Mouse (Mus musculus) CH12.LX (cell line): Measurements from ENCODE around the gene Zeb2. TPM values are rescaled to one million over a fixed set of nuclear protein-coding genes. Genes with fewer than 3 reads are reported as not detected.

Experiments used
- DNase-seq: peaks from one replicate; pipeline ENCODE4 v3.0.0-alpha.2; 2013; ENCODE audit errors: extremely low read depth
- H3K27ac ChIP-seq: 2 replicates; pipeline ENCODE4 v1.5.1; 2012; ENCODE audit warnings: low read depth, mild to moderate bottlenecking, control low read depth, moderate library complexity; ENCODE audit not compliant: insufficient read depth
- H3K27me3 ChIP-seq: replicated peaks from 2 replicates; pipeline ENCODE3; 2012; ENCODE audit warnings: inconsistent platforms
- H3K36me3 ChIP-seq, 2 experiments: replicated peaks in 1 of 2; 2 replicates each; pipeline versions ENCODE3 to v1.6.1; 2012; ENCODE audit warnings: inconsistent platforms in 1 of 2, low read length in 1 of 2, mild to moderate bottlenecking in 1 of 2, mixed read lengths in 1 of 2, moderate library complexity in 1 of 2; ENCODE audit not compliant: control insufficient read depth in 1 of 2, insufficient read depth in 1 of 2
- H3K4me1 ChIP-seq, 2 experiments: 2 replicates each; pipeline ENCODE4 v1.6.1; 2012; ENCODE audit warnings: inconsistent platforms in 1 of 2, moderate library complexity in 1 of 2; ENCODE audit not compliant: insufficient read depth in 2 of 2, control insufficient read depth in 1 of 2
- H3K4me2 ChIP-seq: 2 replicates; pipeline ENCODE4 v1.6.1; 2012; ENCODE audit warnings: low read depth, mild to moderate bottlenecking, control low read depth; ENCODE audit not compliant: poor library complexity, insufficient read depth, severe bottlenecking
- H3K4me3 ChIP-seq, 3 experiments: fragments of 150-350 bp in 1 of 3; sonication (generic) in 1 of 3; replicated peaks in 1 of 3; 2 replicates each; pipeline versions ENCODE3 to v1.5.1; 2011 to 2012; ENCODE audit warnings: low read depth in 2 of 3, low read length in 2 of 3, mild to moderate bottlenecking in 2 of 3, moderate library complexity in 2 of 3, control low read depth in 1 of 3, improper control_type of control experiment in 1 of 3, inconsistent platforms in 1 of 3, mixed read lengths in 1 of 3; ENCODE audit not compliant: poor library complexity in 1 of 3
- H3K79me2 ChIP-seq: replicated peaks from 2 replicates; pipeline ENCODE4 v1.6.1; 2012; ENCODE audit warnings: mild to moderate bottlenecking, moderate library complexity; ENCODE audit not compliant: control insufficient read depth, poor library complexity, insufficient read depth, severe bottlenecking; ENCODE audit errors: extremely low read depth
- H3K9ac ChIP-seq: 2 replicates; pipeline ENCODE4 v1.6.1; 2012; ENCODE audit warnings: low read depth, mild to moderate bottlenecking, control low read depth, moderate library complexity; ENCODE audit not compliant: insufficient read depth
- H3K9me3 ChIP-seq: replicated peaks from 2 replicates; pipeline ENCODE3; 2012; ENCODE audit warnings: low read length, inconsistent platforms, mixed read lengths
- CHD1 ChIP-seq: IDR thresholded peaks from 2 replicates; pipeline ENCODE4 v1.6.1; 2012; ENCODE audit warnings: low read depth, low read length, improper control_type of control experiment, inconsistent platforms
- CHD2 ChIP-seq: IDR thresholded peaks from 2 replicates; pipeline ENCODE4 v1.6.1; 2011; ENCODE audit warnings: low read length, improper control_type of control experiment
- ELF1 ChIP-seq: IDR thresholded peaks from 2 replicates; pipeline ENCODE4 v1.6.1; 2014; ENCODE audit warnings: low read depth, mild to moderate bottlenecking, inconsistent platforms, low read length, improper control_type of control experiment
- IRF4 ChIP-seq: IDR thresholded peaks from 2 replicates; pipeline ENCODE4 v1.6.1; 2014; ENCODE audit warnings: low read depth, mild to moderate bottlenecking, inconsistent platforms, low read length, improper control_type of control experiment
- JUND ChIP-seq: conservative IDR thresholded peaks from 2 replicates; pipeline ENCODE4 v1.6.1; 2011; ENCODE audit warnings: low read depth, low read length, improper control_type of control experiment
- KAT2A ChIP-seq: IDR thresholded peaks from 2 replicates; pipeline ENCODE4 v1.6.1; 2012; ENCODE audit warnings: low read length, improper control_type of control experiment, inconsistent platforms; ENCODE audit not compliant: insufficient replicate concordance
- MAZ ChIP-seq: IDR thresholded peaks from 2 replicates; pipeline ENCODE4 v1.6.1; 2012; ENCODE audit warnings: low read depth, mild to moderate bottlenecking, inconsistent platforms, low read length, improper control_type of control experiment, moderate library complexity
- MXI1 ChIP-seq: IDR thresholded peaks from 2 replicates; pipeline ENCODE4 v1.6.1; 2011; ENCODE audit warnings: mild to moderate bottlenecking, low read depth, low read length, improper control_type of control experiment
- MYC ChIP-seq: IDR thresholded peaks from 2 replicates; pipeline ENCODE4 v1.6.1; 2011; ENCODE audit warnings: low read depth, mild to moderate bottlenecking, improper control_type of control experiment, low read length
- NRF1 ChIP-seq: IDR thresholded peaks from 2 replicates; pipeline ENCODE4 v1.6.1; 2014; ENCODE audit warnings: low read depth, mild to moderate bottlenecking, inconsistent platforms, low read length, improper control_type of control experiment, moderate library complexity
- PAX5 ChIP-seq: IDR thresholded peaks from 2 replicates; pipeline ENCODE4 v1.6.1; 2012; ENCODE audit warnings: low read length, inconsistent platforms, mixed read lengths
- POLR2A ChIP-seq: IDR thresholded peaks from 2 replicates; pipeline ENCODE4 v1.6.1; 2011; ENCODE audit warnings: low read depth, mild to moderate bottlenecking, improper control_type of control experiment, low read length
- POLR2AphosphoS2 ChIP-seq: IDR thresholded peaks from 2 replicates; pipeline ENCODE4 v1.6.1; 2011; ENCODE audit warnings: low read depth, low read length, improper control_type of control experiment
- RAD21 ChIP-seq: IDR thresholded peaks from 2 replicates; pipeline ENCODE4 v1.6.1; 2011; ENCODE audit warnings: low read depth, mild to moderate bottlenecking, low read length, improper control_type of control experiment, moderate library complexity
- RCOR1 ChIP-seq: conservative IDR thresholded peaks from 2 replicates; pipeline ENCODE4 v1.6.1; 2012; ENCODE audit warnings: low read depth, mild to moderate bottlenecking, inconsistent platforms, low read length, improper control_type of control experiment
- TBP ChIP-seq: conservative IDR thresholded peaks from 2 replicates; pipeline ENCODE4 v1.6.1; 2011; ENCODE audit warnings: low read depth, low read length, improper control_type of control experiment
- UBTF ChIP-seq: IDR thresholded peaks from 2 replicates; pipeline ENCODE4 v1.6.1; 2012; ENCODE audit warnings: low read depth, mild to moderate bottlenecking, inconsistent platforms, low read length, improper control_type of control experiment, moderate library complexity
- USF1 ChIP-seq: IDR thresholded peaks from 2 replicates; pipeline ENCODE4 v1.6.1; 2014; ENCODE audit warnings: low read depth, mild to moderate bottlenecking, inconsistent platforms, low read length, improper control_type of control experiment
- USF2 ChIP-seq: conservative IDR thresholded peaks from 2 replicates; pipeline ENCODE4 v1.6.1; 2011; ENCODE audit warnings: low read depth, low read length, improper control_type of control experiment
- ZC3H11A ChIP-seq: IDR thresholded peaks from 2 replicates; pipeline ENCODE4 v1.6.1; 2012; ENCODE audit warnings: low read depth, mild to moderate bottlenecking, inconsistent platforms, low read length, improper control_type of control experiment
- ZKSCAN1 ChIP-seq: IDR thresholded peaks from 2 replicates; pipeline ENCODE4 v1.6.1; 2012; ENCODE audit warnings: low read depth, inconsistent platforms, low read length, improper control_type of control experiment, borderline replicate concordance
- ZMIZ1 ChIP-seq: IDR thresholded peaks from 2 replicates; pipeline ENCODE4 v1.6.1; 2012; ENCODE audit warnings: low read depth, mild to moderate bottlenecking, inconsistent platforms, low read length, improper control_type of control experiment
- dilution Hi-C: fragments of 300-500 bp; cut with MboI; formaldehyde crosslinking; loops from 2 replicates; pipeline ENCODE4 v1.14.3; 2020; ENCODE audit warnings: low sequenced_read_pairs; ENCODE audit not compliant: extremely low pct_unique_long_range_greater_than_20kb, extremely low pct_ligation_motif_present
- in situ Hi-C: fragments of 300-500 bp; cut with MboI; formaldehyde crosslinking; loops from 3 replicates; pipeline ENCODE4 v1.14.3; 2019; ENCODE audit warnings: low sequenced_read_pairs, low pct_ligation_motif_present, low pct_unique_long_range_greater_than_20kb, mixed read lengths
- polyA plus RNA-seq: library from polyadenylated mRNA; unstranded; fragments of >175 nt; gene quantifications from 2 replicates; pipeline ENCODE4 v1.2.1, GENCODE M21; 2012; ENCODE audit warnings: low read depth; ENCODE audit not compliant: insufficient read length
- total RNA-seq, 2 experiments: library from RNA; depleted of rRNA; stranded (reverse); fragments of 300-350 nt in 1 of 2; fragments of >200 nt in 1 of 2; gene quantifications; 2 replicates each; pipeline ENCODE4 v1.2.3; 2012 to 2014

Zeb2 gene
- total and polyA plus RNA-seq, 3 experiments, result 12.9 to 25.8 (median 20.8) TPM

DNA sequence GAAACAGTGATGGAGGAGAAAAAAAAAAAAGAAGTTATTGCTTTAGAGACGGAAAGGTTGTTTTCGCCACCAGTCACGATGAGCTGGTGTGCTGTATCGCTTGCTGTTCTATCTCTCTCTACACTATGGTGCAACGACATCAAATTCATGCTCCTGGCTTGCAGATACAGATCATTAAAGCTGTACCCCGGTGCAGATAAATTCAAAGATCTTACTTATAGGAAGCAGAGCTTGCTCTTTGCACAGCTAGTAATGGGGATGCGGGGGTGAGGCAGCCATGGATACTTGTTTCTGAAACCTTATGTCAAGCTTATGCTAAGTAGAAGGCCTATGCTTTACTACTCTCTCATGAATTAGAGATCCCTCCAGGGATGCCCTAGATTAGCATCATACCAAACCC is 23.7 kb downstream of the Zeb2 start:
- Histone ChIP-seq H3K27ac (no peak overlapping the region), H3K27me3 (no peaks in the 10 kb centered on the region), H3K36me3 (peaks cover 24 to 61% of the 10 kb centered on the region in 2 experiments), H3K4me1 (peaks cover 25 to 86% of the 10 kb centered on the region in 2 experiments), H3K4me2 (no peak overlapping the region), H3K9me3 (no peaks in the 10 kb centered on the region), H3K4me3 (no peak overlapping the region), H3K79me2 (peaks cover 88% of the 10 kb centered on the region), H3K9ac (no peak overlapping the region)
- dilution Hi-C loops (no loop called here), in situ Hi-C loops (no loop called here)
- DNase-seq, result no peak
- TF ChIP-seq MAZ (no peak), USF1 (no peak), UBTF (no peak), ELF1 (no peak), ZC3H11A (no peak)
- TF ChIP-seq, all 38 proteins: peak for 0

GRCm38 (mm10) chr2:45092654-45093053 is 24.5 kb downstream of the Zeb2 start:
- Histone ChIP-seq H3K79me2 (peaks cover 88% of the 10 kb centered on the region), H3K4me1 (peaks cover 29 to 88% of the 10 kb centered on the region in 2 experiments), H3K27ac (no peak overlapping the region), H3K9me3 (no peaks in the 10 kb centered on the region), H3K4me3 (no peak overlapping the region), H3K4me2 (no peak overlapping the region), H3K27me3 (no peaks in the 10 kb centered on the region), H3K9ac (no peak overlapping the region), H3K36me3 (peaks cover 24 to 67% of the 10 kb centered on the region in 2 experiments)
- in situ Hi-C loops (no loop called here), dilution Hi-C loops (no loop called here)
- DNase-seq, result no peak
- TF ChIP-seq MYC (no peak), MXI1 (no peak), ZMIZ1 (no peak), POLR2A (no peak), POLR2AphosphoS2 (no peak), CHD1 (no peak), RAD21 (no peak), TBP (no peak), NRF1 (no peak), RCOR1 (no peak), KAT2A (no peak), USF1 (no peak), USF2 (no peak), CHD2 (no peak), IRF4 (no peak), PAX5 (no peak), ZKSCAN1 (no peak), JUND (no peak)
